Mouse (Mus musculus): ENCODE results near the gene Rin2. TPM values are rescaled to one million over a fixed set of nuclear protein-coding genes. Genes with fewer than 3 reads are reported as not detected.

Gene Rin2
- polyA plus RNA-seq, 1 experiment from 2014 or later = 2.0 TPM

GRCm38 (mm10) chr2:145817195-145817594 lies 142.2 kb downstream of the Rin2 start:
- 34% methylated on average over 5 of the region's 5 CpGs for WGBS (ENCODE audit: insufficient replicate concordance)
- ATAC-seq (ENCODE audit: insufficient read depth) = no peak

GRCm38 (mm10) chr2:145822013-145822782 lies 147.2 kb downstream of the Rin2 start:
- no peaks in the 10 kb centered on the region; the same call in 1 of the 2 replicates for H3K4me1 ChIP-seq (replicated peaks)
- peak overlapping the region; percentile 24 for H3K4me3 ChIP-seq (replicated peaks)
- no peak overlapping the region for H3K27ac ChIP-seq (replicated peaks)
- H3K4me2 ChIP-seq = peak overlapping the region; percentile 32; the same call in 1 of the 2 replicates
- no peaks in the 10 kb centered on the region for H3K36me3 ChIP-seq (replicated peaks)
- WGBS (ENCODE audit: insufficient replicate concordance) = 31% methylated on average over 15 of the region's 15 CpGs
- no peak overlapping the region for H3K9ac ChIP-seq
- H3K9me3 ChIP-seq (replicated peaks) = no peaks in the 10 kb centered on the region
- no peak for ATAC-seq (ENCODE audit: insufficient read depth)
- H3K27me3 ChIP-seq = 0 out of 2 replicates have a peak, but pooled peaks cover 4% of the 10 kb centered on the region

More at GRCm38 (mm10) chr2:145817195-145817594, 142.2 kb downstream of the Rin2 start:
- 0 out of 2 replicates have a peak, but pooled peaks cover 4% of the 10 kb centered on the region for H3K27me3 ChIP-seq
- no peaks in the 10 kb centered on the region for H3K9me3 ChIP-seq (replicated peaks)
- no peak overlapping the region for H3K4me3 ChIP-seq (replicated peaks)
- no peak overlapping the region for H3K27ac ChIP-seq (replicated peaks)
- no peaks in the 10 kb centered on the region for H3K4me1 ChIP-seq (replicated peaks)
- no peak overlapping the region for H3K4me2 ChIP-seq
- H3K9ac ChIP-seq = no peak overlapping the region
- H3K36me3 ChIP-seq (replicated peaks) = no peaks in the 10 kb centered on the region

GRCm38 (mm10) chr2:145822783-145823729 lies 148.0 kb downstream of the Rin2 start:
- Histone ChIP-seq H3K27me3 (0 out of 2 replicates have a peak, but pooled peaks cover 4% of the 10 kb centered on the region), H3K9me3 (replicated peaks) (no peaks in the 10 kb centered on the region), H3K36me3 (replicated peaks) (no peaks in the 10 kb centered on the region), H3K4me3 (replicated peaks) (peak overlapping the region; percentile 24), H3K9ac (no peak overlapping the region), H3K27ac (replicated peaks) (no peak overlapping the region), H3K4me2 (no peak overlapping the region; the same call in 1 of the 2 replicates), H3K4me1 (replicated peaks) (no peaks in the 10 kb centered on the region; the same call in 1 of the 2 replicates)
- no peak for ATAC-seq (ENCODE audit: insufficient read depth)
- WGBS (ENCODE audit: insufficient replicate concordance) = 54% methylated on average over 3 of the region's 3 CpGs

GRCm38 (mm10) chr2:145824749-145825148 lies 149.7 kb downstream of the Rin2 start:
- Histone ChIP-seq H3K4me3 (replicated peaks) (no peak overlapping the region), H3K4me2 (no peak overlapping the region; the same call in 1 of the 2 replicates), H3K9me3 (replicated peaks) (no peaks in the 10 kb centered on the region), H3K27me3 (no peaks in the 10 kb centered on the region), H3K9ac (no peak overlapping the region), H3K27ac (replicated peaks) (no peak overlapping the region), H3K4me1 (replicated peaks) (no peaks in the 10 kb centered on the region; the same call in 1 of the 2 replicates), H3K36me3 (replicated peaks) (no peaks in the 10 kb centered on the region)
- 56% methylated on average over 3 of the region's 3 CpGs for WGBS (ENCODE audit: insufficient replicate concordance)
- no peak for ATAC-seq (ENCODE audit: insufficient read depth)

GRCm38 (mm10) chr2:145825221-145825620 lies 150.2 kb downstream of the Rin2 start:
- no peak overlapping the region for H3K27ac ChIP-seq (replicated peaks)
- H3K4me3 ChIP-seq (replicated peaks) = no peak overlapping the region
- 81% methylated on average over 10 of the region's 10 CpGs for WGBS (ENCODE audit: insufficient replicate concordance)
- H3K4me1 ChIP-seq (replicated peaks) = no peaks in the 10 kb centered on the region; the same call in 1 of the 2 replicates
- no peaks in the 10 kb centered on the region for H3K27me3 ChIP-seq
- H3K4me2 ChIP-seq = no peak overlapping the region; the same call in 1 of the 2 replicates
- no peak overlapping the region for H3K9ac ChIP-seq
- H3K9me3 ChIP-seq (replicated peaks) = no peaks in the 10 kb centered on the region
- H3K36me3 ChIP-seq (replicated peaks) = no peaks in the 10 kb centered on the region
- ATAC-seq (ENCODE audit: insufficient read depth) = no peak

- Histone ChIP-seq H3K9me3 (replicated peaks) (no peaks in the 10 kb centered on the region), H3K36me3 (replicated peaks) (no peaks in the 10 kb centered on the region), H3K27ac (replicated peaks) (no peak overlapping the region), H3K4me2 (no peak overlapping the region), H3K27me3 (no peaks in the 10 kb centered on the region; the same call in 1 of the 2 replicates), H3K4me1 (replicated peaks) (peaks cover 5% of the 10 kb centered on the region; the same call in 1 of the 2 replicates), H3K9ac (no peak overlapping the region), H3K4me3 (replicated peaks) (no peak overlapping the region)
- ATAC-seq (ENCODE audit: insufficient read depth) = no peak
- WGBS (ENCODE audit: insufficient replicate concordance) = 47% methylated on average over 2 of the region's 2 CpGs
These were observed 152.9 kb downstream of the Rin2 start for GRCm38 (mm10) chr2:145827930-145828329.

GRCm38 (mm10) chr2:145828603-145829002 lies 153.6 kb downstream of the Rin2 start:
- H3K27me3 ChIP-seq = no peaks in the 10 kb centered on the region; the same call in 1 of the 2 replicates
- no peak overlapping the region for H3K4me3 ChIP-seq (replicated peaks)
- no peak for ATAC-seq (ENCODE audit: insufficient read depth)
- H3K9ac ChIP-seq = no peak overlapping the region
- WGBS (ENCODE audit: insufficient replicate concordance) = 73% methylated on average over 3 of the region's 3 CpGs
- H3K9me3 ChIP-seq (replicated peaks) = no peaks in the 10 kb centered on the region
- H3K36me3 ChIP-seq (replicated peaks) = no peaks in the 10 kb centered on the region
- H3K4me1 ChIP-seq (replicated peaks) = peaks cover 5% of the 10 kb centered on the region; the same call in 1 of the 2 replicates
- no peak overlapping the region for H3K27ac ChIP-seq (replicated peaks)
- H3K4me2 ChIP-seq = no peak overlapping the region

GRCm38 (mm10) chr2:145829231-145829630 lies 154.2 kb downstream of the Rin2 start:
- Histone ChIP-seq H3K36me3 (replicated peaks) (no peaks in the 10 kb centered on the region), H3K27me3 (no peaks in the 10 kb centered on the region; the same call in 1 of the 2 replicates), H3K9me3 (replicated peaks) (no peaks in the 10 kb centered on the region), H3K27ac (replicated peaks) (no peak overlapping the region), H3K4me1 (replicated peaks) (peaks cover 5% of the 10 kb centered on the region; the same call in 1 of the 2 replicates), H3K4me3 (replicated peaks) (no peak overlapping the region), H3K4me2 (no peak overlapping the region), H3K9ac (no peak overlapping the region)
- 69% methylated on average over 4 of the region's 4 CpGs for WGBS (ENCODE audit: insufficient replicate concordance)
- no peak for ATAC-seq (ENCODE audit: insufficient read depth)

- no peak overlapping the region for H3K9ac ChIP-seq
- no peak overlapping the region for H3K4me3 ChIP-seq (replicated peaks)
- H3K36me3 ChIP-seq (replicated peaks) = no peaks in the 10 kb centered on the region
- no peak overlapping the region for H3K4me2 ChIP-seq
- H3K27me3 ChIP-seq = no peaks in the 10 kb centered on the region; the same call in 1 of the 2 replicates
- H3K9me3 ChIP-seq (replicated peaks) = no peaks in the 10 kb centered on the region
- peaks cover 5% of the 10 kb centered on the region; the same call in 1 of the 2 replicates for H3K4me1 ChIP-seq (replicated peaks)
- no peak for ATAC-seq (ENCODE audit: insufficient read depth)
- no peak overlapping the region for H3K27ac ChIP-seq (replicated peaks)
- 59% methylated on average over 3 of the region's 3 CpGs for whole genome bisulfite sequencing (ENCODE audit: insufficient replicate concordance)
These were observed 155.4 kb downstream of the Rin2 start for GRCm38 (mm10) chr2:145830417-145830816.

GRCm38 (mm10) chr2:145831949-145832835 lies 157.2 kb downstream of the Rin2 start:
- H3K27ac ChIP-seq (replicated peaks) = no peak overlapping the region
- H3K4me1 ChIP-seq (replicated peaks) = peaks cover 5% of the 10 kb centered on the region; the same call in 1 of the 2 replicates
- peak overlapping the region; percentile 30 for H3K4me2 ChIP-seq
- H3K36me3 ChIP-seq (replicated peaks) = no peaks in the 10 kb centered on the region
- H3K4me3 ChIP-seq (replicated peaks) = no peak overlapping the region
- no peaks in the 10 kb centered on the region for H3K9me3 ChIP-seq (replicated peaks)
- ATAC-seq (ENCODE audit: insufficient read depth) = no peak
- no peaks in the 10 kb centered on the region; the same call in 1 of the 2 replicates for H3K27me3 ChIP-seq
- H3K9ac ChIP-seq = no peak overlapping the region
- WGBS (ENCODE audit: insufficient replicate concordance) = 22% methylated on average over 17 of the region's 17 CpGs
